Mouse (Mus musculus): ENCODE measurements at regions not wholly inside any gene's neighbourhood (a gene's known extent, or its start where the extent isn't known, plus 50 kb on each side); places are given as distances from the start of the nearest gene placed in this dataset.

GRCm38 (mm10) chr1:73857497-73857896 is 266.8 kb downstream of the Tns1 start:
- ATAC-seq (replicated peaks; ENCODE audit: low FRiP score, low TSS enrichment, poor library complexity, severe bottlenecking) = no peak

GRCm38 (mm10) chr1:73856811-73857210 is 267.4 kb downstream of the Tns1 start:
- ATAC-seq (replicated peaks; ENCODE audit: low FRiP score, low TSS enrichment, poor library complexity, severe bottlenecking) = no peak

- ATAC-seq (replicated peaks; ENCODE audit: low FRiP score, low TSS enrichment, poor library complexity, severe bottlenecking) = no peak
These were observed 268.9 kb downstream of the Tns1 start for GRCm38 (mm10) chr1:73855306-73855705.

- no peak for ATAC-seq (replicated peaks; ENCODE audit: low FRiP score, low TSS enrichment, poor library complexity, severe bottlenecking)
These were observed 270.4 kb downstream of the Tns1 start for GRCm38 (mm10) chr1:73853851-73854250.

GRCm38 (mm10) chr1:73850173-73851014 is 273.9 kb downstream of the Tns1 start:
- no peak for ATAC-seq (replicated peaks; ENCODE audit: low FRiP score, low TSS enrichment, poor library complexity, severe bottlenecking)

- no peak for ATAC-seq (replicated peaks; ENCODE audit: low FRiP score, low TSS enrichment, poor library complexity, severe bottlenecking)
These were observed 275.9 kb downstream of the Tns1 start for GRCm38 (mm10) chr1:73848370-73848769.

GRCm38 (mm10) chr1:73847126-73847525 is 277.1 kb downstream of the Tns1 start:
- ATAC-seq (replicated peaks; ENCODE audit: low FRiP score, low TSS enrichment, poor library complexity, severe bottlenecking) = no peak

GRCm38 (mm10) chr1:73845115-73845514 is 279.1 kb downstream of the Tns1 start:
- ATAC-seq (replicated peaks; ENCODE audit: low FRiP score, low TSS enrichment, poor library complexity, severe bottlenecking) = no peak

- ATAC-seq (replicated peaks; ENCODE audit: low FRiP score, low TSS enrichment, poor library complexity, severe bottlenecking) = no peak
These were observed 279.7 kb downstream of the Tns1 start for GRCm38 (mm10) chr1:73844574-73844973.

GRCm38 (mm10) chr1:73839351-73839750 is 284.9 kb downstream of the Tns1 start:
- no peak for ATAC-seq (replicated peaks; ENCODE audit: low FRiP score, low TSS enrichment, poor library complexity, severe bottlenecking)

GRCm38 (mm10) chr1:73836680-73837079 is 287.6 kb downstream of the Tns1 start:
- ATAC-seq (replicated peaks; ENCODE audit: low FRiP score, low TSS enrichment, poor library complexity, severe bottlenecking) = no peak

GRCm38 (mm10) chr1:73834566-73834965 is 289.7 kb downstream of the Tns1 start:
- no peak for ATAC-seq (replicated peaks; ENCODE audit: low FRiP score, low TSS enrichment, poor library complexity, severe bottlenecking)

GRCm38 (mm10) chr1:73830486-73831132 is 293.6 kb downstream of the Tns1 start:
- no peak for ATAC-seq (replicated peaks; ENCODE audit: low FRiP score, low TSS enrichment, poor library complexity, severe bottlenecking)

- no peak for ATAC-seq (replicated peaks; ENCODE audit: low FRiP score, low TSS enrichment, poor library complexity, severe bottlenecking)
These were observed 295.3 kb downstream of the Tns1 start for GRCm38 (mm10) chr1:73828996-73829395.

GRCm38 (mm10) chr1:73826243-73826930 is 297.9 kb downstream of the Tns1 start:
- ATAC-seq (replicated peaks; ENCODE audit: low FRiP score, low TSS enrichment, poor library complexity, severe bottlenecking) = peak; percentile 82

GRCm38 (mm10) chr1:73824406-73825184 is 299.7 kb downstream of the Tns1 start:
- no peak for ATAC-seq (replicated peaks; ENCODE audit: low FRiP score, low TSS enrichment, poor library complexity, severe bottlenecking)

GRCm38 (mm10) chr1:73823726-73824125 is 300.5 kb downstream of the Tns1 start:
- ATAC-seq (replicated peaks; ENCODE audit: low FRiP score, low TSS enrichment, poor library complexity, severe bottlenecking) = no peak

GRCm38 (mm10) chr1:73822616-73823015 is 301.6 kb downstream of the Tns1 start:
- ATAC-seq (replicated peaks; ENCODE audit: low FRiP score, low TSS enrichment, poor library complexity, severe bottlenecking) = no peak

- ATAC-seq (replicated peaks; ENCODE audit: low FRiP score, low TSS enrichment, poor library complexity, severe bottlenecking) = no peak
These were observed 303.5 kb downstream of the Tns1 start for GRCm38 (mm10) chr1:73820701-73821100.

- ATAC-seq (replicated peaks; ENCODE audit: low FRiP score, low TSS enrichment, poor library complexity, severe bottlenecking) = no peak
These were observed 317.0 kb downstream of the Tns1 start for GRCm38 (mm10) chr1:73807206-73807605.

Measured in megakaryocyte-erythroid progenitor cell, adult 5-6 weeks (primary cell).